Mouse (Mus musculus): ENCODE measurements around the gene Cdc34b. TPM values are rescaled to one million over a fixed set of nuclear protein-coding genes. Genes with fewer than 3 reads are reported as not detected.

Cdc34b gene
- polyA plus RNA-seq, 1 experiment from 2014 or later, result not detected

- Histone ChIP-seq H3K4me1 (ENCODE audit: control insufficient read depth, insufficient read depth, low read length) (no peaks in the 10 kb centered on the region), H3K4me2 (ENCODE audit: low read length) (no peak overlapping the region), H3K4me3 (ENCODE audit: low read depth, low read length) (no peak overlapping the region), H3K9ac (ENCODE audit: low read length) (no peak overlapping the region), H3K27me3 (replicated peaks; ENCODE audit: control insufficient read depth, insufficient read depth, low read length) (no peaks in the 10 kb centered on the region), H3K36me3 (ENCODE audit: control insufficient read depth, insufficient read depth, low read length) (no peaks in the 10 kb centered on the region), H3K27ac (ENCODE audit: low read depth, low read length) (no peak overlapping the region), H3K9me3 (replicated peaks; ENCODE audit: control insufficient read depth, low read length) (no peaks in the 10 kb centered on the region)
- ATAC-seq (no peak), DNase-seq (ENCODE audit: low spot score) (no peak)
- 29% methylated on average over 4 of the region's 4 CpGs for WGBS
Measured at GRCm38 (mm10) chr11:94729565-94729964, 12.0 kb upstream of the Cdc34b start.

GRCm38 (mm10) chr11:94730261-94730660, 11.3 kb upstream of the Cdc34b start:
- H3K4me1 ChIP-seq (ENCODE audit: control insufficient read depth, insufficient read depth, low read length), result no peaks in the 10 kb centered on the region
- 29% methylated on average over 5 of the region's 5 CpGs for WGBS
- no peak for ATAC-seq
- H3K9ac ChIP-seq (ENCODE audit: low read length), result no peak overlapping the region
- H3K36me3 ChIP-seq (ENCODE audit: control insufficient read depth, insufficient read depth, low read length), result no peaks in the 10 kb centered on the region
- no peak overlapping the region for H3K4me2 ChIP-seq (ENCODE audit: low read length)
- no peaks in the 10 kb centered on the region for H3K9me3 ChIP-seq (replicated peaks; ENCODE audit: control insufficient read depth, low read length)
- no peak overlapping the region for H3K27ac ChIP-seq (ENCODE audit: low read depth, low read length)
- H3K27me3 ChIP-seq (replicated peaks; ENCODE audit: control insufficient read depth, insufficient read depth, low read length), result no peaks in the 10 kb centered on the region
- H3K4me3 ChIP-seq (ENCODE audit: low read depth, low read length), result no peak overlapping the region
- peak; percentile 83 for DNase-seq (ENCODE audit: low spot score)

- no peaks in the 10 kb centered on the region for H3K36me3 ChIP-seq (ENCODE audit: control insufficient read depth, insufficient read depth, low read length)
- no peaks in the 10 kb centered on the region for H3K4me1 ChIP-seq (ENCODE audit: control insufficient read depth, insufficient read depth, low read length)
- no peak overlapping the region for H3K4me3 ChIP-seq (ENCODE audit: low read depth, low read length)
- H3K27me3 ChIP-seq (replicated peaks; ENCODE audit: control insufficient read depth, insufficient read depth, low read length), result no peaks in the 10 kb centered on the region
- no peak overlapping the region for H3K9ac ChIP-seq (ENCODE audit: low read length)
- H3K4me2 ChIP-seq (ENCODE audit: low read length), result no peak overlapping the region
- no peaks in the 10 kb centered on the region for H3K9me3 ChIP-seq (replicated peaks; ENCODE audit: control insufficient read depth, low read length)
- 85% methylated on average over 12 of the region's 12 CpGs for WGBS
- ATAC-seq (no peak), DNase-seq (ENCODE audit: low spot score) (no peak)
- H3K27ac ChIP-seq (ENCODE audit: low read depth, low read length), result no peak overlapping the region
Measured at GRCm38 (mm10) chr11:94731229-94731628, 10.4 kb upstream of the Cdc34b start.

GRCm38 (mm10) chr11:94732773-94733172, 8.8 kb upstream of the Cdc34b start:
- no peak for ATAC-seq
- DNase-seq (ENCODE audit: low spot score), result no peak
- Histone ChIP-seq H3K27ac (ENCODE audit: low read depth, low read length) (no peak overlapping the region), H3K4me1 (ENCODE audit: control insufficient read depth, insufficient read depth, low read length) (no peaks in the 10 kb centered on the region), H3K4me2 (ENCODE audit: low read length) (no peak overlapping the region), H3K27me3 (replicated peaks; ENCODE audit: control insufficient read depth, insufficient read depth, low read length) (no peaks in the 10 kb centered on the region), H3K36me3 (ENCODE audit: control insufficient read depth, insufficient read depth, low read length) (no peaks in the 10 kb centered on the region), H3K9ac (ENCODE audit: low read length) (no peak overlapping the region), H3K4me3 (ENCODE audit: low read depth, low read length) (no peak overlapping the region), H3K9me3 (replicated peaks; ENCODE audit: control insufficient read depth, low read length) (no peaks in the 10 kb centered on the region)
- 48% methylated on average over 8 of the region's 8 CpGs for WGBS

GRCm38 (mm10) chr11:94735746-94736145, 5.8 kb upstream of the Cdc34b start:
- WGBS, result 74% methylated on average over 2 of the region's 2 CpGs
- no peak overlapping the region for H3K27ac ChIP-seq (ENCODE audit: low read depth, low read length)
- H3K9me3 ChIP-seq (replicated peaks; ENCODE audit: control insufficient read depth, low read length), result no peaks in the 10 kb centered on the region
- DNase-seq (ENCODE audit: low spot score) (no peak), ATAC-seq (no peak)
- no peak overlapping the region for H3K9ac ChIP-seq (ENCODE audit: low read length)
- no peak overlapping the region for H3K4me2 ChIP-seq (ENCODE audit: low read length)
- no peaks in the 10 kb centered on the region for H3K27me3 ChIP-seq (replicated peaks; ENCODE audit: control insufficient read depth, insufficient read depth, low read length)
- no peaks in the 10 kb centered on the region for H3K36me3 ChIP-seq (ENCODE audit: control insufficient read depth, insufficient read depth, low read length)
- no peak overlapping the region for H3K4me3 ChIP-seq (ENCODE audit: low read depth, low read length)
- H3K4me1 ChIP-seq (ENCODE audit: control insufficient read depth, insufficient read depth, low read length), result no peaks in the 10 kb centered on the region

GRCm38 (mm10) chr11:94752946-94753713, 11.5 kb downstream of the Cdc34b start:
- no peaks in the 10 kb centered on the region for H3K36me3 ChIP-seq (ENCODE audit: control insufficient read depth, insufficient read depth, low read length)
- H3K27me3 ChIP-seq (replicated peaks; ENCODE audit: control insufficient read depth, insufficient read depth, low read length), result no peaks in the 10 kb centered on the region
- no peak for DNase-seq (ENCODE audit: low spot score)
- H3K27ac ChIP-seq (ENCODE audit: low read depth, low read length), result no peak overlapping the region
- 75% methylated on average over 2 of the region's 2 CpGs for WGBS
- H3K9ac ChIP-seq (ENCODE audit: low read length), result no peak overlapping the region
- H3K4me2 ChIP-seq (ENCODE audit: low read length), result no peak overlapping the region
- no peaks in the 10 kb centered on the region for H3K9me3 ChIP-seq (replicated peaks; ENCODE audit: control insufficient read depth, low read length)
- H3K4me1 ChIP-seq (ENCODE audit: control insufficient read depth, insufficient read depth, low read length), result no peaks in the 10 kb centered on the region
- no peak overlapping the region for H3K4me3 ChIP-seq (ENCODE audit: low read depth, low read length)
- no peak for ATAC-seq

GRCm38 (mm10) chr11:94759916-94760315, 18.3 kb downstream of the Cdc34b start:
- no peaks in the 10 kb centered on the region for H3K36me3 ChIP-seq (ENCODE audit: control insufficient read depth, insufficient read depth, low read length)

GRCm38 (mm10) chr11:94760364-94760763, 18.8 kb downstream of the Cdc34b start:
- no peak for DNase-seq (ENCODE audit: low spot score)
- Histone ChIP-seq H3K27ac (ENCODE audit: low read depth, low read length) (no peak overlapping the region), H3K36me3 (ENCODE audit: control insufficient read depth, insufficient read depth, low read length) (no peaks in the 10 kb centered on the region), H3K4me1 (ENCODE audit: control insufficient read depth, insufficient read depth, low read length) (no peaks in the 10 kb centered on the region), H3K9ac (ENCODE audit: low read length) (no peak overlapping the region), H3K4me3 (ENCODE audit: low read depth, low read length) (no peak overlapping the region), H3K4me2 (ENCODE audit: low read length) (no peak overlapping the region), H3K27me3 (replicated peaks; ENCODE audit: control insufficient read depth, insufficient read depth, low read length) (no peaks in the 10 kb centered on the region), H3K9me3 (replicated peaks; ENCODE audit: control insufficient read depth, low read length) (no peaks in the 10 kb centered on the region)
- no peak for ATAC-seq
- WGBS, result 93% methylated on average over 3 of the region's 3 CpGs

More at GRCm38 (mm10) chr11:94759916-94760315, 18.3 kb downstream of the Cdc34b start:
- no peak overlapping the region for H3K4me2 ChIP-seq (ENCODE audit: low read length)
- no peak for ATAC-seq
- H3K9me3 ChIP-seq (replicated peaks; ENCODE audit: control insufficient read depth, low read length), result no peaks in the 10 kb centered on the region
- no peak for DNase-seq (ENCODE audit: low spot score)
- H3K4me3 ChIP-seq (ENCODE audit: low read depth, low read length), result no peak overlapping the region
- no peak overlapping the region for H3K27ac ChIP-seq (ENCODE audit: low read depth, low read length)
- H3K27me3 ChIP-seq (replicated peaks; ENCODE audit: control insufficient read depth, insufficient read depth, low read length), result no peaks in the 10 kb centered on the region
- 88% methylated on average over 6 of the region's 6 CpGs for WGBS
- no peaks in the 10 kb centered on the region for H3K4me1 ChIP-seq (ENCODE audit: control insufficient read depth, insufficient read depth, low read length)
- no peak overlapping the region for H3K9ac ChIP-seq (ENCODE audit: low read length)

- Histone ChIP-seq H3K27me3 (replicated peaks; ENCODE audit: control insufficient read depth, insufficient read depth, low read length) (no peaks in the 10 kb centered on the region), H3K36me3 (ENCODE audit: control insufficient read depth, insufficient read depth, low read length) (no peaks in the 10 kb centered on the region), H3K9ac (ENCODE audit: low read length) (no peak overlapping the region), H3K9me3 (replicated peaks; ENCODE audit: control insufficient read depth, low read length) (no peaks in the 10 kb centered on the region), H3K4me1 (ENCODE audit: control insufficient read depth, insufficient read depth, low read length) (no peaks in the 10 kb centered on the region), H3K4me2 (ENCODE audit: low read length) (no peak overlapping the region), H3K4me3 (ENCODE audit: low read depth, low read length) (no peak overlapping the region), H3K27ac (ENCODE audit: low read depth, low read length) (no peak overlapping the region)
- ATAC-seq (no peak), DNase-seq (ENCODE audit: low spot score) (no peak)
- 85% methylated on average over 7 of the region's 7 CpGs for WGBS
Measured at GRCm38 (mm10) chr11:94760799-94761198, 19.2 kb downstream of the Cdc34b start.

All from forebrain, embryonic 14.5 days (tissue).